Mouse (Mus musculus) olfactory bulb, adult 2 months (tissue): Measurements from ENCODE around the gene Ttc13. TPM values are rescaled to one million over a fixed set of nuclear protein-coding genes. Genes with fewer than 3 reads are reported as not detected.

ENCODE experiments used
- H3K27ac ChIP-seq: fragments of 200-500 bp; 2 replicates; pipeline ENCODE4 v1.5.1; 2012; ENCODE audit warnings: low read depth, low read length; ENCODE audit not compliant: insufficient read depth
- H3K4me1 ChIP-seq: fragments of 200-500 bp; 2 replicates; pipeline ENCODE4 v1.6.1; 2012; ENCODE audit warnings: low read length; ENCODE audit not compliant: control insufficient read depth, insufficient read depth
- H3K4me3 ChIP-seq: fragments of 200-500 bp; 2 replicates; pipeline ENCODE4 v1.5.1; 2012; ENCODE audit warnings: mild to moderate bottlenecking, low read depth, low read length, moderate library complexity; ENCODE audit not compliant: insufficient read depth
- CTCF ChIP-seq: fragments of 200-500 bp; IDR thresholded peaks from 2 replicates; pipeline ENCODE4 v1.5.1; 2012; ENCODE audit warnings: low read depth, mild to moderate bottlenecking, low read length, moderate library complexity; ENCODE audit not compliant: insufficient read depth
- POLR2A ChIP-seq: fragments of 200-500 bp; IDR thresholded peaks from 2 replicates; pipeline ENCODE4 v1.6.1; 2012; ENCODE audit warnings: mild to moderate bottlenecking, low read depth, low read length, moderate library complexity; ENCODE audit not compliant: insufficient read depth
- WGBS: fragments of 180-500 bp; shearing (Covaris S2); methylation state at CpG from one replicate; pipeline ENCODE4 v1.1.7; 2018; 5-methylcytosine and 5-hydroxymethylcytosine counted together
- polyA plus RNA-seq: library from polyadenylated mRNA; stranded (reverse); fragments of >200 nt; gene quantifications from 2 replicates; pipeline ENCODE4 v1.2.4, GENCODE M21; 2012; ENCODE audit warnings: low replicate concordance; ENCODE audit not compliant: missing spikeins, insufficient read depth, insufficient read length

Ttc13 gene
- polyA plus RNA-seq, 1 experiment, result not detected

DNA sequence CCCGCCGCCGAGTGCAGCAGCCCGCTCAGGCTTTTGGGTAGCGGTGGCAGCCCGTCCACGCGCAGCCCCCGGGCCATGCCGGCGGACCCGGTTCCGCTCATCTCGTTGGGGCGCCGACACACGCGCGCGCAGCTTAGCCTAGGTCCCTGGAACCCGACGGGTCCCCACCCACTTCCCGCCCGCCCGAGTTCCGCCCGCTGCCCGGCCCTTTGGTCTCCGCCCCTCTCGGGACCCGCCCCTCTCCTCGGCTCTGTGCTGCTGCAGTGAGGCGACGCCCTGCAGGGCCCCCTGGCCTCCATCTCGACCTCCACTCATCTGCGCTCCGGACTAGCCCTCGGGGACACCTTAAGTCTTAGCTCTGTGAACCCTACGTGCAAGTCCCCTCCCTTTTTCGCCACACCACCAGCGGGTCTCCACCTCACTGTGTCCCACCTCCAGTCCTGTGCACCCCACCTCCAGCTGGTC is 30.0 kb upstream of the Ttc13 start, which contains the start of gene Fam89a:
TSS of gene Fam89a (minus strand) at position 124 of the 465 bp plus-strand sequence.
- H3K4me3 ChIP-seq, result peak within 1 kb of the TSS; percentile 38
- under 1% methylated on average over 38 of the region's 41 CpGs for WGBS
- TF ChIP-seq CTCF (no peak), POLR2A (no peak)
- H3K4me1 ChIP-seq, result peaks cover 17% of the 10 kb centered on the region
- H3K27ac ChIP-seq, result no peak within 1 kb of the TSS

DNA sequence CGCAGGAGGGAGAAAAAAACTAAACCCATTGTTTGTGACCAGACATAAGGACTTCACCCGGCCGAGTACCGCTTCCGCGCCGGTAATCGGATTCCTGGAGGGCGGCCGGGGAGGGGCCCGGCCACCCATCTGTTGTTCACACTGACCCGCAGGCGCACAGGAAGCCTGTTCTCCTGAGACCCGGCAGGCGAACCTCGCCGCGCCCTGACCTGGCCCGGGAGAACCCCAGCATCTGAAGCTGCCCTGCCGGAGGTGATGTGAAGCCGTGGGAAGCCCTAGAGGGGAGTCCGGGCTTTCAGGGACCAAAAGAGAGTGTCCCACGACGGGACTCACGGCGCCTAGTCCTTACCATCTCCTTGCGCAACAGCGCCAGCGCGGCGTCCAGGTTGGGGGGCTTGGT is 29.4 kb upstream of the Ttc13 start:
- TF ChIP-seq POLR2A (no peak), CTCF (no peak)
- peak overlapping the region; percentile 38 for H3K4me3 ChIP-seq
- no peak overlapping the region for H3K27ac ChIP-seq
- H3K4me1 ChIP-seq, result peaks cover 17% of the 10 kb centered on the region
- under 1% methylated on average over 31 of the region's 31 CpGs for WGBS

DNA sequence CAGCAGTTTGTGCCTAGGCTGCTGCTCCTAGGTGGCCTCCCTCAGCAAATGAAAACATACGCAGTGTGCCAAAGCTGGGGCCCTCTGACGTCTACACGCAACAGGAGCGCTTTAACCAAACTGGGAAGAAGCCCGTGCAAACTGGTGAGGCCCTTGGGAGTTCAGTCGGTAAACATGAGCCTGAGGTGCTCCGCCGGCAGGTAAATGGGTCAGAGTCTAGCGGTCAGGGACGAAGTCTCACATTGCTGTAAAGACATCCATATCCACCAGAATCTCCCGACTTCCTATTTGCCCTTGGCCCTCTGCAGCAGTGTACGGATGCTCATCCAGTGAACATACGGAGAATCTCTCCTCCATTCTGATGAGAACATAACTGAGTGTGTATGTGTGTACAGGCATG is 24.9 kb upstream of the Ttc13 start:
- 77% methylated on average over 13 of the region's 13 CpGs for WGBS
- peaks cover 7% of the 10 kb centered on the region for H3K4me1 ChIP-seq
- H3K27ac ChIP-seq, result no peak overlapping the region
- TF ChIP-seq POLR2A, result no peak
- TF ChIP-seq CTCF, result no peak
- H3K4me3 ChIP-seq, result no peak overlapping the region

DNA sequence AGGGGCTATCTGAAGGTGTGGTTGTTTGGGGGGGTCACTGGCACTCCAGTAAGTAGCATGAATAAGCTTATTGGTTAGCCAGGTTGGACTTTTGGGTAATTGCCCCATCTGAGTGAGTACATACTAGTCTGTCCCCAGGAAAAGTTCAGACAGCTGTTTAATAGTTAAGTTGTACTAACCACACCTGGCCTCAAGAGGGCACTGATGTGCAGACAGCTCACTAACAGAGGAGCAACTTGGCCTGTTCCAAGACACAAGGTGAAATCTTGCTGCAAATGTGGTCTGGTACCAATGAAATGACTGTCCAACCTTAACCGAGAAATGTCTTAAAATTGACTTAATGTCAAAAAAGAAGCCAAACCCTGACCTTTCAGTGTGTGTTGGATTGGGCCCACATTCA is 17.5 kb upstream of the Ttc13 start:
- H3K4me1 ChIP-seq, result no peaks in the 10 kb centered on the region
- TF ChIP-seq CTCF (no peak), POLR2A (no peak)
- H3K27ac ChIP-seq, result no peak overlapping the region
- no peak overlapping the region for H3K4me3 ChIP-seq
- 77% methylated on average over 1 of the region's 1 CpGs for whole genome bisulfite sequencing

DNA sequence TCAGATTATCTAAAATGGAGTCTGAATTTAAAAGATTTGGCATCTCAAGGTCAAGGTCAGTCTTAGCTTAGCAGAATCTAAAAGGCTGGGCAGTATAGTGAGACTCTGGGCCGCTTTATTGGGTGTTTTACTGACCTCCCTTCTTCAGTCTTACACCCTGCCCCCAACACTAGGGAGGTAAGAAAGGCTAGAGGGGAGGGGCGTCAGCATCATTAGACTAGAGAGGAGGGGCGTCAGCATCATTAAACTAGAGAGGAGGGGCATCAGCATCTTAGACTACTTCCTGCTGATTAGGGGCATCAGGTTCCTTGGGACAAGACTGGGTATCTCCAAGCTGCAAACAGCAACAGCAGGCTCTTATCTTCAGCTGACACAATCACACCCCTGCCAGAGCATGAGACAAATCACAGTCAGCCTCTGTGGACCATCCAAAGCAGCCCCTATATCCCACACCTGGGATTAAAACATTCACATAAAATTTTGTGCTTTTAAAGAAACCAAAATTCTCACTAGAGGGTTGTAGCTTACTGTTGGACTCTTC is 13.7 kb upstream of the Ttc13 start:
- Histone ChIP-seq H3K4me3 (no peak overlapping the region), H3K27ac (no peak overlapping the region), H3K4me1 (no peaks in the 10 kb centered on the region)
- WGBS, result 75% methylated on average over 3 of the region's 3 CpGs
- TF ChIP-seq POLR2A (no peak), CTCF (no peak)

DNA sequence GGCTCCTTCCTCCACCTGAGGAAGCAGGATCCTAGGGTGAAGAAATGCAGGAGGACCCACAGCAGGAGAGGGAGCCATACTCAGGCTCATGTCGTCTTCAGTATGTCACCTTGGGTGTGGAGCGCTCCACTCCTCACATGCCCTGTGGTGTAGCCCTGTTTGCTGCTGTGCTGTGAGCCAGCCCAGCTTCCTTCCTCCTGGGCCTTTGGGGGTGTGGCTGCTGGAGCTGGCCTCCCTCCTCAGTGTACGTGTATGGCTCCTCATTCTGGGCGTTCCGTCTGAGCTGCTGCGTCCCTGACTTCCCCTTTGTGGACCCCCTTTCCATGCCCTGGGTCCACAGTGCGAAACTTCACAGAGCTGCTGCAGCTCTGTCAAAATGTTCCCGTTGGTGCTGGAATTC is 11.0 kb upstream of the Ttc13 start:
- H3K4me3 ChIP-seq, result no peak overlapping the region
- no peak overlapping the region for H3K27ac ChIP-seq
- TF ChIP-seq CTCF, result no peak
- TF ChIP-seq POLR2A, result no peak
- WGBS, result 83% methylated on average over 8 of the region's 8 CpGs
- H3K4me1 ChIP-seq, result no peaks in the 10 kb centered on the region

DNA sequence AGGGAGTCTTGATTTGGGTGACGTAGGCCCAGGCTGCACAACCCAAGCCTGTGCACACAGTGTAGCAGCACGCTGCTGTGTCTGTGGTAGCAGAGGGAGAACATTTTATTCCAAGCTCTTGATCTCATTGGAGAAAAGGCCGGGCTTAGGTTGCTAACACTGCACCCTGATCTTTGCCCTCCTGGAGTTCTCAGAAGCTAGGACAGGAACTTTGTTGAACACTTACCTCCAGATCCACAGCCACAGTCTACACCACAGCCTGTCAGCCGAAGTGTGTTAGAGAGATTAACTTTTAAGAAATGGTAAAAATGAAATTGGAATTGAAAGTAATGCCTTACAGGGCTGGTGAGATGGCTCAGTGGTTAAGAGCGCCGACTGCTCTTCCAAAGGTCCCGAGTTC is 2.5 kb upstream of the Ttc13 start:
- TF ChIP-seq CTCF (no peak), POLR2A (no peak)
- no peak overlapping the region for H3K27ac ChIP-seq
- no peak overlapping the region for H3K4me3 ChIP-seq
- 93% methylated on average over 7 of the region's 7 CpGs for WGBS
- peaks cover 12% of the 10 kb centered on the region; the same call in 1 of the 2 replicates for H3K4me1 ChIP-seq

DNA sequence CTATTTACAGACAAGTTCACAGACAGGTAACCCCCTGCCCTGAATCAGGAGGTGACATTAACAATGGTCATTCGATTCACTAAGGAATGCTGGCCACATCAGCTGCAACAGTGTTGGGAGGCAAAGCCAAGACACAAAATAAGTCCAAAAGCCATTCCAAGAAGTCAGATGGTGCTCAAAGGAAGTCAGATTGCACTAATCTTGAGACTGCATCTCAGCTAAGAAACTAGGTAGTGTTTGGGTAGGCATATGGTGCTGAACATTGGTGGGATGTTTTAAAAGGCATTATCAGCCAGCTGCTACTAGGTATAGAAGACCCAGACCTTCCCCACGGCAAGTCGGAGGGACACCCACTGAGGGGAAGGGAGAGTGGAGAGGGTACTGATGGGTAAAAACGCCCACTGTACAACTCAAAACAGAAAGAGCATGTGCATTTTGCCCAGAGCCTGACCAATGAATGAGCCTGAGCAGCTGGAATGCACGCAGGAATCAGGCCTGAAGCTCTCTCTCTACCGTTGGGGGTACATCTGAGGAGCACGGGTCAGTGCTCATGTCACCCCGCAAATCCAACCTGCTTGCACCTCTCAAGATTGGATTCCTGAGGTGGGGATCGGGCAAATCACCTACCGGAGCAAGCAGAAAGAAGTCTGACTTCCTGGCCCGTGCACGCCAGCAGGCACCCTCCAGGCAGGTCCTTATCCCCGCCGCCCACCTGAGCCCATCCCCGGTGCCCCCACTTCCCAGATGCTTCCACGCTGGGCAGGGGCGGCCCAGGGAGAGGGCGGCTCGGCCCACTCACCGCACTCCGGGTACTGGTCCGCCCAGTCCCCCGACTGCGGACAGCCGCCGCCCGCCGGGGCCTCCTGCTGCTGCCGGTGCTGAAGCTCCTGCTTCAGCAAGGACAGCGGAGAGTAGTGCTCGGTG is 583 bp downstream of the Ttc13 start:
- WGBS, result 2% methylated on average over 31 of the region's 31 CpGs
- H3K27ac ChIP-seq, result no peak overlapping the region
- peaks cover 12% of the 10 kb centered on the region; the same call in 1 of the 2 replicates for H3K4me1 ChIP-seq
- TF ChIP-seq POLR2A, result no peak
- no peak for TF ChIP-seq CTCF
- H3K4me3 ChIP-seq, result peak overlapping the region; percentile 86

DNA sequence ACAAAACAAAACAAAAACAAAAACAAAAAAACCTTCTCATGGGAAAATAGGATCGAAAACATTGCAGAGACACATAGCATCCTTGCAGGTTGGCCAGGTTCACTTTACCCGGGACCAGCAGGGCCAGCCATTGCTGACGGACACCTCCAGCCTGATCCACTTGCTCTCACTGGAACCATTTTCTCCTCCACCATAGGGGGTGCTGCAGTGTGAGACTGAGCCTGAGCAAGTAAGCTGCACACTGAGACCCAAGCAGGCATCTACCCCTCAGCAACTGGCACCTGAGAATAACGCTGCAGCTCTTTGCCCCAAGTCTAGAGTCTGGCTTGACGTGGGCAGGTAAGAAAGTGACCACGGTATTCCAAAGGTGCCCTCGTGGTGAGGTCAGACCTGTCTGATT is 1.6 kb downstream of the Ttc13 start:
- Histone ChIP-seq H3K27ac (no peak overlapping the region), H3K4me3 (no peak overlapping the region), H3K4me1 (peaks cover 12% of the 10 kb centered on the region; the same call in 1 of the 2 replicates)
- TF ChIP-seq CTCF (no peak), POLR2A (no peak)
- WGBS, result 81% methylated on average over 7 of the region's 7 CpGs
